Mouse (Mus musculus): ENCODE measurements around the gene Prr19. TPM values are rescaled to one million over a fixed set of nuclear protein-coding genes. Genes with fewer than 3 reads are reported as not detected.

Gene Prr19
- polyA plus RNA-seq, 1 experiment from 2014 or later: 1.4 TPM

- DNase-seq (ENCODE audit: extremely low spot score, low spot score): no peak
- WGBS: 90% methylated on average over 35 of the region's 35 CpGs
- H3K36me3 ChIP-seq (replicated peaks): peaks cover 31% of the 10 kb centered on the region
- peak overlapping the region; percentile 21; the same call in 1 of the 2 replicates for H3K27ac ChIP-seq
- peak overlapping the region; percentile 11; the same call in 1 of the 2 replicates for H3K4me3 ChIP-seq
- no peaks in the 10 kb centered on the region for H3K27me3 ChIP-seq (ENCODE audit: poor library complexity, severe bottlenecking)
- no peaks in the 10 kb centered on the region for H3K9me3 ChIP-seq
- peaks cover 51% of the 10 kb centered on the region for H3K4me1 ChIP-seq
Measured at GRCm38 (mm10) chr7:25270652-25271633, 30.3 kb upstream of the Prr19 start.

GRCm38 (mm10) chr7:25271651-25272444 lies 29.4 kb upstream of the Prr19 start:
- 88% methylated on average over 30 of the region's 30 CpGs for WGBS
- H3K9me3 ChIP-seq: no peaks in the 10 kb centered on the region
- H3K27me3 ChIP-seq (ENCODE audit: poor library complexity, severe bottlenecking): no peaks in the 10 kb centered on the region
- H3K36me3 ChIP-seq (replicated peaks): peaks cover 31% of the 10 kb centered on the region
- DNase-seq (ENCODE audit: extremely low spot score, low spot score): no peak
- peaks cover 52% of the 10 kb centered on the region for H3K4me1 ChIP-seq
- H3K4me3 ChIP-seq: peak overlapping the region; percentile 11; the same call in 1 of the 2 replicates
- 0 out of 2 replicates have a peak overlapping the region, but pooled peaks have one; percentile 9 for H3K27ac ChIP-seq

DNA sequence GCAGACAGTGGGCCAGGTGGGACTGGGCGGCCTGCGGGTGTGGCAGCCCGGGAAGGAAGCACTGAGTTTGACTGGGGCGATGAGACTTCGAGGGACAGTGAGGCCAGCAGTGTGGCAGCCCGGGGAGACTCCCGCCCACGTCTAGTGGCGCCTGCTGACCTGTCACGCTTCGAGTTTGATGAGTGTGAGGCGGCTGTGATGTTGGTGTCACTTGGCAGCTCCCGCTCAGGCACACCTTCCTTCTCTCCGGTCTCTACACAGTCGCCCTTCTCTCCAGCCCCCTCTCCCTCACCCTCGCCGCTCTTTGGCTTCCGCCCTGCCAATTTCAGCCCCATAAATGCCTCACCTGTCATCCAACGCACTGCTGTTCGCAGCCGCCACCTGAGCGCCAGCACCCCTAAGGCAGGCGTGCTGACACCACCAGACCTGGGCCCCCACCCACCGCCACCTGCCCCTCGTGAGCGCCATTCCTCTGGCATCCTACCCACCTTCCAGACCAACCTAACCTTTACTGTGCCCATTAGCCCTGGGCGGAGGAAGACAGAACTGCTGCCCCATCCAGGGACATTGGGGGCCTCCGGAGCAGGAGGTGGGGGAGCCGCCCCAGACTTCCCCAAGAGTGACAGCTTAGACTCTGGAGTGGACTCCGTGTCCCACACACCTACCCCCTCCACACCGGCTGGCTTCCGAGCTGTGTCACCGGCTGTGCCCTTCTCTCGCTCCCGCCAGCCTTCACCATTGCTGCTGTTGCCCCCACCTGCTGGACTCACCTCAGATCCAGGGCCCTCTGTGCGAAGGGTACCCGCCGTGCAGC lies 28.6 kb upstream of the Prr19 start:
- H3K36me3 ChIP-seq (replicated peaks): peaks cover 31% of the 10 kb centered on the region
- H3K27me3 ChIP-seq (ENCODE audit: poor library complexity, severe bottlenecking): no peaks in the 10 kb centered on the region
- peaks cover 57% of the 10 kb centered on the region for H3K4me1 ChIP-seq
- no peak for DNase-seq (ENCODE audit: extremely low spot score, low spot score)
- H3K27ac ChIP-seq: no peak overlapping the region; the same call in 1 of the 2 replicates
- WGBS: 90% methylated on average over 38 of the region's 38 CpGs
- H3K9me3 ChIP-seq: no peaks in the 10 kb centered on the region
- H3K4me3 ChIP-seq: no peak overlapping the region

GRCm38 (mm10) chr7:25273259-25274241 lies 27.7 kb upstream of the Prr19 start:
- no peak overlapping the region; the same call in 1 of the 2 replicates for H3K27ac ChIP-seq
- WGBS: 94% methylated on average over 22 of the region's 22 CpGs
- peaks cover 64% of the 10 kb centered on the region for H3K4me1 ChIP-seq
- H3K27me3 ChIP-seq (ENCODE audit: poor library complexity, severe bottlenecking): no peaks in the 10 kb centered on the region
- no peak overlapping the region for H3K4me3 ChIP-seq
- H3K9me3 ChIP-seq: no peaks in the 10 kb centered on the region
- peaks cover 31% of the 10 kb centered on the region for H3K36me3 ChIP-seq (replicated peaks)
- no peak for DNase-seq (ENCODE audit: extremely low spot score, low spot score)

DNA sequence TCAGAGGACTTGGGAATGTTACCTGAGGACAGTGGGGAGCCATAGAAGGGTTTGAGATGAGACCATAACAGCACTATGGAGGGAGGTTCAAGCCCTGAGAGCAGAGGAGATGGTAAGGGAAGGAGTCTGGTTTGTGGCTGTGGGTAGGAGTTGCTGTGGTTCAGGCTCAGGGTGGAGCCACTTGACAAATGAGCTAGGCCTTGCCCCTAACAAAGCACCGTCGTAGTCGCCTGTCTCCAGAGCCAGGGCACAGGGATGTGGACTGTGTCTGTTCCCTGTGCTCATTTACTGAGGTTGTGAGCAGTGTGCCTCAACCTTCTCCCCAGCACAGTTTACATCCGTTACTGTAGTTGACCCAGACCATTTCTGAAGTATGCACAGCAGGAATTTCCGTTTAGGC lies 26.6 kb upstream of the Prr19 start:
- H3K4me3 ChIP-seq: no peak overlapping the region
- WGBS: 80% methylated on average over 5 of the region's 5 CpGs
- no peaks in the 10 kb centered on the region for H3K9me3 ChIP-seq
- peaks cover 31% of the 10 kb centered on the region for H3K36me3 ChIP-seq (replicated peaks)
- H3K4me1 ChIP-seq: peaks cover 62% of the 10 kb centered on the region
- no peak overlapping the region for H3K27ac ChIP-seq
- no peaks in the 10 kb centered on the region for H3K27me3 ChIP-seq (ENCODE audit: poor library complexity, severe bottlenecking)
- no peak for DNase-seq (ENCODE audit: extremely low spot score, low spot score)

GRCm38 (mm10) chr7:25274996-25275395 lies 26.2 kb upstream of the Prr19 start:
- no peak for DNase-seq (ENCODE audit: extremely low spot score, low spot score)

GRCm38 (mm10) chr7:25275555-25276298 lies 25.5 kb upstream of the Prr19 start:
- peak overlapping the region; percentile 56; the same call in 1 of the 2 replicates for H3K27ac ChIP-seq
- H3K9me3 ChIP-seq: no peaks in the 10 kb centered on the region
- DNase-seq (ENCODE audit: extremely low spot score, low spot score): no peak
- H3K4me3 ChIP-seq: 0 out of 2 replicates have a peak overlapping the region, but pooled peaks have one; percentile 2
- H3K4me1 ChIP-seq: peaks cover 66% of the 10 kb centered on the region
- peaks cover 30% of the 10 kb centered on the region for H3K36me3 ChIP-seq (replicated peaks)
- 52% methylated on average over 9 of the region's 9 CpGs for WGBS
- H3K27me3 ChIP-seq (ENCODE audit: poor library complexity, severe bottlenecking): no peaks in the 10 kb centered on the region

More at GRCm38 (mm10) chr7:25274996-25275395, 26.2 kb upstream of the Prr19 start:
- peaks cover 31% of the 10 kb centered on the region for H3K36me3 ChIP-seq (replicated peaks)
- H3K4me1 ChIP-seq: peaks cover 62% of the 10 kb centered on the region
- no peak overlapping the region for H3K4me3 ChIP-seq
- no peaks in the 10 kb centered on the region for H3K27me3 ChIP-seq (ENCODE audit: poor library complexity, severe bottlenecking)
- whole genome bisulfite sequencing: 84% methylated on average over 3 of the region's 3 CpGs
- no peaks in the 10 kb centered on the region for H3K9me3 ChIP-seq
- H3K27ac ChIP-seq: no peak overlapping the region

DNA sequence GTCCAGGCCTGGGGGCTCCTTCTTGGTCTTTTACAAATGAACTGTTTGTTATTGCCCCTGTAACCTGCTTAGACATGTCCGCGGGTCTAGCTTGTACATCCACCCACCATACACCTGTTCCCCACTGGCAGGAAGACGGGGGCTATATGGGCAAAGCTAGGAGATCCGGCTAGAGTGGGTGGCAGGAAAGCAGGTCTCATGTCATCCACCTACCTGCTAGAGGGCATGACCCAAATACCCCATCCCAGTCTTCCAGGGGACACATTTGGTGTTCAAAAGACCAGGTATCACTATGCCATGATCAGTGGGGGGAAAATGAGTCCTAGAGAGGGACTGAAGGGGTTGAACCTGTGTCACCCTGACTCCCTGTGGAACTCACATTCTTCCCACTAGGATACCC lies 23.8 kb upstream of the Prr19 start:
- H3K27me3 ChIP-seq (ENCODE audit: poor library complexity, severe bottlenecking): no peaks in the 10 kb centered on the region
- H3K9me3 ChIP-seq: no peaks in the 10 kb centered on the region
- peak overlapping the region; percentile 98 for H3K27ac ChIP-seq
- H3K4me1 ChIP-seq: peaks cover 77% of the 10 kb centered on the region
- no peak for DNase-seq (ENCODE audit: extremely low spot score, low spot score)
- 86% methylated on average over 4 of the region's 4 CpGs for WGBS
- H3K36me3 ChIP-seq (replicated peaks): peaks cover 14% of the 10 kb centered on the region
- peak overlapping the region; percentile 90 for H3K4me3 ChIP-seq

- H3K27me3 ChIP-seq (ENCODE audit: poor library complexity, severe bottlenecking): no peaks in the 10 kb centered on the region
- H3K9me3 ChIP-seq: no peaks in the 10 kb centered on the region
- no peak for DNase-seq (ENCODE audit: extremely low spot score, low spot score)
- peaks cover 8% of the 10 kb centered on the region for H3K36me3 ChIP-seq (replicated peaks)
- peak overlapping the region; percentile 90 for H3K4me3 ChIP-seq
- H3K27ac ChIP-seq: peak overlapping the region; percentile 98
- H3K4me1 ChIP-seq: peaks cover 82% of the 10 kb centered on the region
- WGBS: 20% methylated on average over 4 of the region's 4 CpGs
Measured at GRCm38 (mm10) chr7:25277998-25278340, 23.2 kb upstream of the Prr19 start.

DNA sequence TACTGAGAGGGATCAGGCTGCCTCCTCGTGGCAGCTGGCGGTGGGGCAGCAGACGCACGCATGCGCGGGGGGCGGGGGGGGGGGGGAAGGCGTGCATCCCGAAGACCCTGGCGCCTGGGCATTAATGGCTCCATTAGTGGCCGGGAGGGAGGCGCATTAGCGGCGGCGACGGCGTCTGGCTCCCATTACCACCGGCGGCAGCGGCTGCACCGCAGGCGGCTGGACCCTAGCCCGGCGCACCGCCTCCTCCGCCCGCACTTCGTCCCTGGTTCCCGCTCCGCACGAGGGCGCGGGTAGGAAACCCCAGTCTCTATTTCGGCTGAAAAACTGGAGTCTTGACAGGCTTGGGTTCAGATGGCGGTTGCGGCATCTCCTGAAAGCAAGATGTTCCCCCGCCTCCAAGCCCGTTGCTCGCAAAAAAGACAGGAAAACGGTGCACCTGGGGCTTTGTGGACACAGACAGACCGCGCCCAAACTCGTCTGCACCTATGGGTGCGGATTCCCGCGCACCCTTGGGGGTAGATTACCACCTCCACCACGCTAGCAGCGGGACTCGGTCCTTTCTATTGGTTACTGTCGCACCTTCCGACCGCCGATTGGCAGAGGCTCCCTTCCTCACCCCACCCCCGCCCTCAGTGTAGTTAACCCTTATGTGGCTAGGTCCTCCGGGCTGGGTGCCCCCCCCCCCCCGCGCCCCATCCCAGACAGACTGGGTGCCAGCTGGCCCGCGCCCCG lies 22.7 kb upstream of the Prr19 start:
- H3K36me3 ChIP-seq (replicated peaks): peaks cover 3% of the 10 kb centered on the region
- H3K9me3 ChIP-seq: no peaks in the 10 kb centered on the region
- DNase-seq (ENCODE audit: extremely low spot score, low spot score): peak; percentile 89
- peak overlapping the region; percentile 98 for H3K27ac ChIP-seq
- H3K4me3 ChIP-seq: peak overlapping the region; percentile 90
- H3K4me1 ChIP-seq: peaks cover 83% of the 10 kb centered on the region
- under 1% methylated on average over 58 of the region's 60 CpGs for WGBS
- no peaks in the 10 kb centered on the region for H3K27me3 ChIP-seq (ENCODE audit: poor library complexity, severe bottlenecking)
